Mouse (Mus musculus) spleen, adult 2 months (tissue): Measurements from ENCODE around the gene Scp2d1.

Source experiments
- CTCF ChIP-seq: fragments of 200-500 bp; IDR thresholded peaks from 2 replicates; pipeline ENCODE4 v1.5.1; 2011; ENCODE audit warnings: mild to moderate bottlenecking, inconsistent platforms; ENCODE audit not compliant: insufficient read depth, insufficient read length, insufficient replicate concordance; ENCODE audit errors: extremely low read depth
- POLR2A ChIP-seq: fragments of 200-500 bp; IDR thresholded peaks from 2 replicates; pipeline ENCODE4 v1.6.1; 2011; ENCODE audit warnings: low read depth, low read length, inconsistent platforms

- TF ChIP-seq POLR2A (no peak), CTCF (no peak)
These were observed 25.9 kb upstream of the Scp2d1 start for GRCm38 (mm10) chr2:144797515-144797914.
